Mouse (Mus musculus) stomach, embryonic 14.5 days (tissue): ENCODE results near the gene Hdac9. TPM values are rescaled to one million over a fixed set of nuclear protein-coding genes. Genes with fewer than 3 reads are reported as not detected.

Source experiments
- ATAC-seq: fragments of 200-750 bp; cut with Nextera tagmentation; 2 replicates; pipeline ENCODE4 v1.8.0; 2017; ENCODE audit warnings: low read depth, moderate TSS enrichment; ENCODE audit not compliant: insufficient number of reproducible peaks, insufficient read depth, low FRiP score
- H3K27ac ChIP-seq: fragments of 300-500 bp; sonication (generic); 2 replicates; pipeline ENCODE4 v1.5.1; 2014; ENCODE audit warnings: mild to moderate bottlenecking, low read length, moderate library complexity, mixed read lengths
- H3K27me3 ChIP-seq: fragments of 300-500 bp; sonication (generic); 2 replicates; pipeline ENCODE4 v1.6.1; 2014; ENCODE audit warnings: low read length, control low read depth, mixed read lengths; ENCODE audit not compliant: control insufficient read depth, insufficient read depth
- H3K36me3 ChIP-seq: fragments of 300-500 bp; sonication (generic); 2 replicates; pipeline ENCODE4 v1.6.1; 2014; ENCODE audit warnings: mild to moderate bottlenecking, control low read depth, low read length, moderate library complexity, mixed read lengths; ENCODE audit not compliant: control insufficient read depth, insufficient read depth
- H3K4me1 ChIP-seq: fragments of 300-500 bp; sonication (generic); 2 replicates; pipeline ENCODE4 v1.6.1; 2014; ENCODE audit warnings: low read length, control low read depth, mixed read lengths; ENCODE audit not compliant: control insufficient read depth, insufficient read depth
- H3K4me2 ChIP-seq: fragments of 300-500 bp; sonication (generic); replicated peaks from 2 replicates; pipeline ENCODE4 v1.6.1; 2014; ENCODE audit warnings: low read depth, low read length, control low read depth
- H3K4me3 ChIP-seq: fragments of 300-500 bp; sonication (generic); 2 replicates; pipeline ENCODE4 v1.5.1; 2014; ENCODE audit warnings: low read depth, low read length, control low read depth
- H3K9ac ChIP-seq: fragments of 300-500 bp; sonication (generic); replicated peaks from 2 replicates; pipeline ENCODE4 v1.6.1; 2014; ENCODE audit warnings: low read depth, mild to moderate bottlenecking, control low read depth, low read length, moderate library complexity, mixed read lengths
- H3K9me3 ChIP-seq: fragments of 300-500 bp; sonication (generic); 2 replicates; pipeline ENCODE4 v1.6.1; 2016; ENCODE audit warnings: low read depth, low read length, control low read depth; ENCODE audit not compliant: control insufficient read depth
- WGBS: fragments of 180-500 bp; shearing (Covaris S2); extraction: QIAGEN DNeasy Blood & Tissue Kit; methylation state at CpG from one replicate; pipeline ENCODE4 v1.1.7; 2014; 5-methylcytosine and 5-hydroxymethylcytosine counted together
- polyA plus RNA-seq: library from polyadenylated mRNA; unstranded; fragments of >200 nt; fragmentation: Nextera tagmentation; extraction: Ambion mirVana; gene quantifications from 2 replicates; pipeline ENCODE4 v1.2.1, GENCODE M21; 2014

The Hdac9 gene
- polyA plus RNA-seq, 1 experiment from 2014 or later, result 6.9 TPM

DNA sequence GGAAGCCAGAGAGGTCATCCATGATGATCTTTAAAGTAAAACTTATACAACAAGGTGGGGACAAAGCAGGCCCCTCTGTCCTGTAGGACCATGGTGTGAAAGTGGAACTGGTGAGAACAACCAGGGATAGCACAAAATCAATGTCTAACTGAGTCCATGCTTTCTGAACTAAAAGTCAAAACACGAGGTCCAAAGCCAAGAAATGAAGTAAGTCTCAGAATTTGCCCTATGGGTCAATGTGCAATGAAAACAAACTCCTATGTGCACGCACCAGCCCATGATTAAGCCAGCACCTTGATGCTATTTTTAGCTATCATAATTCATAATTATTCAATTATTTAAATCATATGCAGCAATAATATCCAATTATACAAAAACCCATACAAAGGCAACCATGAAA is 196.0 kb downstream of the Hdac9 start:
- no peak for ATAC-seq

DNA sequence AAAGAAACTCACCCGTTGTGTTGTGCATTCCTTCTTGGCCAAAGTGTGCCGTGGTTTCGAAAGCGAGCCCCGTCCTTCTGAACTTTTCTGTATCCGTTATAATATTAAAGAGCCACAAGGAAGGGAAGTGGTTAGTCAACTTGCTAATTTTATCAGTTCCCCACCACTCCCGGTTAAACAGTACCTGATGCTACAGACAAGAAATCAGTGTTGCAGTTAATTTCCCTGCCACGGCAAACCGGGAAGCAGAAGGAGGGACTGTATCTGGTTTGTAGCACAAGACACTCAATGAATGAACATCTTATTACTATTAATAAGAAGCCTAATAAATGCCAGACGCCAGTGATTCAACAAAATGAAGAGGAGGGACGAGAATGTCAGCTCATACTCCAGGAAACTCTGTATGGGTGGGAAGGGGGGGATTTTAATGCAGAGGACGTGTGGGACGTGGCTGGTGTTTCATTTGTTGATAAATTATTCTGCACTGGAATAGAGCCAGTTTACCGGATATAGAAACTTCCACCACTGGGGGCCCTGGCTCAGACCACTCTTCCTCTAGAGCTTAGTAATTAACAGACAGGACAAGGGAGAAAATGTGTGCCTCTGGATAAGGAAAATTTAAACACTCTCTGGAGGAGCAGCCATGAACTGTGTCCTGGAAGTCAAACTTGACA is 202.5 kb downstream of the Hdac9 start:
- H3K4me2 ChIP-seq, result peak overlapping the region; percentile 29
- peak overlapping the region; percentile 57 for H3K27ac ChIP-seq
- 0 out of 2 replicates have a peak, but pooled peaks have one; percentile 56 for ATAC-seq
- no peaks in the 10 kb centered on the region for H3K27me3 ChIP-seq
- H3K9me3 ChIP-seq, result no peaks in the 10 kb centered on the region
- no peaks in the 10 kb centered on the region for H3K36me3 ChIP-seq
- H3K4me1 ChIP-seq, result peaks cover 12% of the 10 kb centered on the region; the same call in 1 of the 2 replicates
- H3K4me3 ChIP-seq, result peak overlapping the region; percentile 14; the same call in 1 of the 2 replicates
- no peak overlapping the region for H3K9ac ChIP-seq
- 37% methylated on average over 14 of the region's 14 CpGs for WGBS

More for the DNA sequence above, 196.0 kb downstream of the Hdac9 start:
- no peaks in the 10 kb centered on the region for H3K36me3 ChIP-seq
- no peaks in the 10 kb centered on the region for H3K9me3 ChIP-seq
- no peaks in the 10 kb centered on the region for H3K27me3 ChIP-seq
- WGBS, result 76% methylated on average over 2 of the region's 2 CpGs
- H3K4me3 ChIP-seq, result no peak overlapping the region
- no peak overlapping the region for H3K9ac ChIP-seq
- no peaks in the 10 kb centered on the region for H3K4me1 ChIP-seq
- no peak overlapping the region for H3K4me2 ChIP-seq
- H3K27ac ChIP-seq, result no peak overlapping the region

DNA sequence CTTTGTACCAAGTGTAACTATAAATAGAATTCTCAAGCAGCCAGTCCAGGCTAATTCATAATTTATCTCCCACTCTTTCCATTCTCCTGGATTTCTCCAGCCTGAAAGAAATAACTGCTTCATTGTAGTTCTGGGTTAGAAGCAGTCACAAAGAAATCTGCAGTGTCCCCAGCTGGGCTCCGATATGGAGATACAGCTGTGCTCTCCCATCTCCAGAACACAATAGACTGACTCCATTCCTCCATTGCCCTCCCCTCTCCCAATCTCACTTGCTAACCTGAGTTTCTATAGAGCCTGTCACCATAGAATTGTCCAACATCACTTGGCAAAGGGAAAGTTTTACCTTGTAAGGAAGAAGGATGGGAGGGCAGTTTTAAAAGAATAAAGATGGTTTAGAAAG is 218.9 kb downstream of the Hdac9 start:
- Histone ChIP-seq H3K9ac (no peak overlapping the region), H3K4me1 (no peaks in the 10 kb centered on the region), H3K27ac (no peak overlapping the region), H3K27me3 (no peaks in the 10 kb centered on the region), H3K4me2 (no peak overlapping the region), H3K9me3 (no peaks in the 10 kb centered on the region), H3K36me3 (no peaks in the 10 kb centered on the region), H3K4me3 (no peak overlapping the region)
- WGBS, result 57% methylated on average over 1 of the region's 1 CpGs
- no peak for ATAC-seq

DNA sequence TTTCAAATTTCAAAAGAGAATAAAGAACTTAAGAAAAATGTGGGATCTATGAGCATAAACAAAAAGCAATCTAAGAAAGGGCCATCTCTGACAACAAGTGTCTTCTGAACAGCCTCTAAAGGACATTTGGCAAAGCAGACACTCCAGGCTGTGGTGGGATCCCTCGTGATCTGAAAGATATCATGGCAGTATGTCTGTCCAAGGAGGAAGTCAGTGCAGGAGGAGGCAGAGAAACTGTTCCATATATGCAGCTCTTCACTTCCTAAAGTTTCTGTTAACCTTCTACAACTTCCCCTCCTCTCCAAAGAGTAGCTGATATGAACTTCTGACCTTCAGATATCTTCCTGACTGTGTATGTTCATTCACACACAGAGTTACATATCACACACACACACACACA is 220.2 kb downstream of the Hdac9 start:
- no peaks in the 10 kb centered on the region for H3K27me3 ChIP-seq
- H3K4me3 ChIP-seq, result no peak overlapping the region
- no peak overlapping the region for H3K9ac ChIP-seq
- H3K36me3 ChIP-seq, result no peaks in the 10 kb centered on the region
- H3K4me1 ChIP-seq, result no peaks in the 10 kb centered on the region
- 70% methylated on average over 1 of the region's 1 CpGs for WGBS
- ATAC-seq, result no peak
- H3K27ac ChIP-seq, result no peak overlapping the region
- no peaks in the 10 kb centered on the region for H3K9me3 ChIP-seq
- H3K4me2 ChIP-seq, result no peak overlapping the region

DNA sequence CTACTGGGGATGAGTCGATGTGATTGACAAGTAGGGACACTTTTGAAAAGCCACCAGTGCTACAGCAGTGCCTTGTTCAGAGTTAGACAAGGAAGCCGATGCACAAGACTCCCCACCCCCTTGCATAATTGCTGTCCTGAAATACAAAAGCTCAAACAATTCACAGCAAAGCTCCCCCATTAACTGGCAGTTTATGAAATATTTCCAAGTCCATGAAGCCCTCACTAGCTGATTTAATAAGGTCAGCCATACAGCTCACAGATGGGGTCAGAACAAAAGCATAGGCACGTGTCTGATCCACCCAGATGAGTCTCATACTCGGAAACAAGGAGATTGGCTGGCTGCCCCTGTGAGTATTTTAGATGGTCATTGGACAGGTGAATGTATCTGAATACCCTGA is 228.0 kb downstream of the Hdac9 start:
- WGBS, result 69% methylated on average over 4 of the region's 4 CpGs
- no peaks in the 10 kb centered on the region for H3K4me1 ChIP-seq
- ATAC-seq, result no peak
- H3K27ac ChIP-seq, result no peak overlapping the region
- H3K4me2 ChIP-seq, result no peak overlapping the region
- H3K4me3 ChIP-seq, result no peak overlapping the region
- no peaks in the 10 kb centered on the region for H3K36me3 ChIP-seq
- no peaks in the 10 kb centered on the region for H3K9me3 ChIP-seq
- H3K27me3 ChIP-seq, result no peaks in the 10 kb centered on the region
- no peak overlapping the region for H3K9ac ChIP-seq

DNA sequence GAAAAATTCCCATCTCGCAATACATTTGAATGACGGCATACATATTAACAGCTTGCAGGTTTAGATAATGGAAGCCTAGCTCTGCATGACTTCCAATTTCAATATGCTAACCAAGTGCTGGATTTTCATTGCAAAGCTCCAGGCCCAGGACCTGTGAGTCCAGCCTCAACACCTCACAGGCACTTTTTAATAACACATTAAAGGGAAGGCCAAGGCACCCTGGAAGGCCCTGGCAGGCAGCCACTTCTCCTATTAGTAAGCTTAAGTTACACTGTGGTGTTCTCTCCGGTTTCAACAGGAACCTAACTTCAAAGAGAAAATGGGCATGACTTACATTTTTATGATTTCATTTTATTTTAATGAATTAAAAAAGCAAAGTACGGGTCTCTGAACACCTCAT is 233.5 kb downstream of the Hdac9 start:
- ATAC-seq, result no peak

DNA sequence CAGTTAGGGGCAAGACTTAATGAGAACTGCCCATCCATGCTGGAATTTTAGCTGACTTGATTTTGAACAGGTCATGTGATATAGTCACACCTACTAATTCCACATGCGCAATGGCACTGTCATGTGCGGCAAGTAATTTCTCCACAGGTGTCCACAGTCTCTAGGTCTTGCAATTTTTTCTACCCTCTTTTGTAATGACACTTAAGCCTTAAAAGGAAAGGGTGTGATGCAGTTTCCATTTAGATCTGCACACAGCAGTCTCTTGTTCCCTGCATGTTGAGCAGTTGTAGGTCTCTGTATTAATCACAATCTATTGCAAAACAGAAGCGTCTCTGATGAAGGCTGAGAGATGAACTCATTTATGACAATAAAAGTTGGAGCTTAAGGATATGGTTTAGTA is 234.2 kb downstream of the Hdac9 start:
- Histone ChIP-seq H3K4me1 (no peaks in the 10 kb centered on the region), H3K4me3 (no peak overlapping the region), H3K27ac (no peak overlapping the region), H3K9ac (no peak overlapping the region), H3K9me3 (no peaks in the 10 kb centered on the region), H3K4me2 (no peak overlapping the region), H3K36me3 (no peaks in the 10 kb centered on the region), H3K27me3 (no peaks in the 10 kb centered on the region)
- WGBS, result 94% methylated on average over 3 of the region's 3 CpGs
- ATAC-seq, result no peak

More for the DNA sequence above, 233.5 kb downstream of the Hdac9 start:
- Histone ChIP-seq H3K4me1 (no peaks in the 10 kb centered on the region), H3K36me3 (no peaks in the 10 kb centered on the region), H3K27ac (no peak overlapping the region), H3K9me3 (no peaks in the 10 kb centered on the region), H3K9ac (no peak overlapping the region), H3K27me3 (no peaks in the 10 kb centered on the region), H3K4me2 (no peak overlapping the region), H3K4me3 (no peak overlapping the region)
- WGBS, result 53% methylated on average over 4 of the region's 4 CpGs

DNA sequence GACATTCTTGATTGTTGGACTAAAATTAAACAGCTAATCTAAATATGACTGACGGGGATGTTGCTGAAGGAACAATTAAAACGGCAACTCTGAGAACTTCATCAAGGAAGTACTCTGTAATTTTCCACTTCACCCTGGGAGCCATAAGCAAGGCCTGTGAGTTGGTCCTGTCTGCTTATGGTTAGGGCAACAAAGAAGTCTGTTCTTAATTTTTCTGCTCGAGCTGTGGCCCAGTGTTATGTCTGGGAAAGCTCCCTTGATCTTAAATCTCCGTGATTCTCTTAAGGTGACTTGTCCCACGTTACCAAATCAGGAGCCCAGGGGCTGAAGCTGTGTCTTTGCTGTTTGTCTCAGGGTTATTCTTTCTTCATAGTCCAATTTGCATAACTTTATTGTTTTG is 236.3 kb downstream of the Hdac9 start:
- H3K4me1 ChIP-seq, result no peaks in the 10 kb centered on the region
- H3K4me3 ChIP-seq, result no peak overlapping the region
- H3K27ac ChIP-seq, result no peak overlapping the region
- H3K4me2 ChIP-seq, result no peak overlapping the region
- no peaks in the 10 kb centered on the region for H3K27me3 ChIP-seq
- no peak overlapping the region for H3K9ac ChIP-seq
- WGBS, result 70% methylated on average over 5 of the region's 5 CpGs
- no peaks in the 10 kb centered on the region for H3K36me3 ChIP-seq
- no peak for ATAC-seq
- H3K9me3 ChIP-seq, result no peaks in the 10 kb centered on the region

DNA sequence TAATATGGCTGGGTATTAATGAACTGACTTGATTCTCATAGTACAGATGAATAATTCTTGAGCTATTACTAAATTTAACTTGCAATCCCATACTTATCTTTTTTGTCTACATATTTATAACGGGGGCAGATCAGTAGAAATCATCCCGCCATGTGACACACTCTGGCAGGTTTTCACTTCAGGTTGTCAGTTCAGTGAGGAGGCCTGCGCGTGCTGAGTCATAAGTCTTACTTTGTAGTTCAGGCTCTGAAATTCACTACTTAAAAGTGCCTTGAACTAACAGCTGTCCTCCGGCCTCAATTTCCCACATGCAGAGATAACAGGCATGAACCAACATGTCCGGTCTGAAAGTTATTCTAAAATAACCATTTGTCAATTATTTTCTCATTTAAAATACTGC is 239.8 kb downstream of the Hdac9 start:
- Histone ChIP-seq H3K4me1 (no peaks in the 10 kb centered on the region), H3K27me3 (no peaks in the 10 kb centered on the region), H3K4me2 (no peak overlapping the region), H3K27ac (no peak overlapping the region), H3K4me3 (no peak overlapping the region), H3K36me3 (no peaks in the 10 kb centered on the region), H3K9me3 (no peaks in the 10 kb centered on the region), H3K9ac (no peak overlapping the region)
- ATAC-seq, result no peak
- 79% methylated on average over 6 of the region's 6 CpGs for WGBS
